Mouse (Mus musculus) ES-E14 (cell line): ENCODE results near the gene Mettl26. TPM values are rescaled to one million over a fixed set of nuclear protein-coding genes. Genes with fewer than 3 reads are reported as not detected.

Experiments
- DNase-seq: peaks from one replicate; pipeline ENCODE4 v3.0.0-alpha.2; 2013; ENCODE audit warnings: low read depth, low spot score
- H3K27ac ChIP-seq: 2 replicates; pipeline ENCODE4 v1.5.1; 2012; ENCODE audit warnings: low read depth, mild to moderate bottlenecking, low read length, moderate library complexity, mixed read lengths; ENCODE audit not compliant: poor library complexity, insufficient read depth, severe bottlenecking
- H3K36me3 ChIP-seq: 2 replicates; pipeline ENCODE4 v1.6.1; 2012; ENCODE audit warnings: mild to moderate bottlenecking, low read length, moderate library complexity, mixed read lengths; ENCODE audit not compliant: control insufficient read depth, poor library complexity, insufficient read depth, severe bottlenecking
- H3K4me1 ChIP-seq, 2 experiments: fragments of 150-350 bp in 1 of 2; sonication (generic) in 1 of 2; 2 replicates each; pipeline ENCODE4 v1.6.1; 2012; ENCODE audit warnings: low read length in 2 of 2, mild to moderate bottlenecking in 1 of 2, mixed read lengths in 1 of 2; ENCODE audit not compliant: control insufficient read depth in 2 of 2, insufficient read depth in 2 of 2, poor library complexity in 1 of 2
- H3K4me3 ChIP-seq, 2 experiments: fragments of 150-350 bp in 1 of 2; sonication (generic) in 1 of 2; 2 replicates each; pipeline ENCODE4 v1.5.1; 2012; ENCODE audit warnings: low read length in 2 of 2, low read depth in 1 of 2, mild to moderate bottlenecking in 1 of 2, mixed read lengths in 1 of 2; ENCODE audit not compliant: insufficient read depth in 1 of 2, poor library complexity in 1 of 2, severe bottlenecking in 1 of 2
- H3K9ac ChIP-seq: 2 replicates; pipeline ENCODE4 v1.6.1; 2012; ENCODE audit warnings: low read depth, mild to moderate bottlenecking, low read length, mixed read lengths; ENCODE audit not compliant: poor library complexity, insufficient read depth, severe bottlenecking
- H3K9me3 ChIP-seq: fragments of 150-350 bp; sonication (generic); 2 replicates; pipeline ENCODE4 v1.6.1; 2012; ENCODE audit warnings: low read depth, mild to moderate bottlenecking, low read length; ENCODE audit not compliant: control insufficient read depth, insufficient read depth
- CHD2 ChIP-seq: IDR thresholded peaks from 2 replicates; pipeline ENCODE4 v1.6.1; 2014; ENCODE audit warnings: mild to moderate bottlenecking, low read depth, low read length, inconsistent platforms
- HCFC1 ChIP-seq: IDR thresholded peaks from 2 replicates; pipeline ENCODE4 v1.6.1; 2012; ENCODE audit warnings: low read length, inconsistent platforms, borderline replicate concordance; ENCODE audit not compliant: insufficient read depth
- MAFK ChIP-seq: IDR thresholded peaks from 2 replicates; pipeline ENCODE4 v1.6.1; 2014; ENCODE audit warnings: mild to moderate bottlenecking, low read depth, low read length, inconsistent platforms; ENCODE audit not compliant: insufficient read depth
- ZC3H11A ChIP-seq: IDR thresholded peaks from 2 replicates; pipeline ENCODE4 v1.6.1; 2012; ENCODE audit warnings: low read depth, mild to moderate bottlenecking, inconsistent platforms, low read length, borderline replicate concordance
- ZNF384 ChIP-seq: IDR thresholded peaks from 2 replicates; pipeline ENCODE4 v1.6.1; 2012; ENCODE audit warnings: low read depth, low read length, inconsistent platforms
- in situ Hi-C, 2 experiments: fragments of 600-800 bp; cut with MboI; formaldehyde crosslinking; loops; one replicate each; pipeline ENCODE4 v1.15.1; 2025; ENCODE audit warnings: low sequenced_read_pairs in 2 of 2, inconsistent platforms in 1 of 2; ENCODE audit not compliant: unreplicated experiment in 2 of 2
- total RNA-seq: library from RNA; depleted of rRNA; stranded (reverse); fragments of 300-350 nt; gene quantifications from 2 replicates; pipeline ENCODE4 v1.2.3, GENCODE M21; 2012

Gene Mettl26
- total RNA-seq, 1 experiment, result 26.6 TPM

- peak within 1 kb of the TSS; percentile 69 to 77 for H3K4me3 ChIP-seq
- DNase-seq, result no peak
- peaks cover 0 to 3% of the 10 kb centered on the region in 2 experiments; a peak in 1 of 4 replicates for H3K4me1 ChIP-seq
- H3K27ac ChIP-seq, result no peak within 1 kb of the TSS
- H3K9me3 ChIP-seq, result no peaks in the 10 kb centered on the region
- in situ Hi-C loops, result no loop called here
- no peak for TF ChIP-seq CHD2
- no peak; the same call in 1 of the 2 replicates for TF ChIP-seq HCFC1
- no peak for TF ChIP-seq MAFK
- TF ChIP-seq ZNF384, result no peak
- no peak for TF ChIP-seq ZC3H11A
- H3K9ac ChIP-seq, result peak within 1 kb of the TSS; percentile 87
- H3K36me3 ChIP-seq, result peaks cover 2% of the 10 kb centered on the region; the same call in 1 of the 2 replicates
Measured at GRCm38 (mm10) chr17:25860832-25861703, 13.8 kb upstream of the Mettl26 start, which contains the start of gene Wdr90. TSS of gene Wdr90 (minus strand) at chr17:25861501.

- Histone ChIP-seq H3K9ac (peak overlapping the region; percentile 87), H3K9me3 (no peaks in the 10 kb centered on the region), H3K4me3 (peak overlapping the region; percentile 69 to 77), H3K27ac (no peak overlapping the region), H3K4me1 (peaks cover 0 to 7% of the 10 kb centered on the region in 2 experiments; a peak in 1 of 4 replicates), H3K36me3 (peaks cover under 1% of the 10 kb centered on the region; the same call in 1 of the 2 replicates)
- in situ Hi-C loops, result no loop called here
- TF ChIP-seq MAFK, result no peak
- no peak for TF ChIP-seq HCFC1
- no peak for TF ChIP-seq CHD2
- no peak for TF ChIP-seq ZNF384
- TF ChIP-seq ZC3H11A, result no peak
- no peak for DNase-seq
Measured at GRCm38 (mm10) chr17:25861704-25862612, 12.9 kb upstream of the Mettl26 start.

- in situ Hi-C loops, result no loop called here
- DNase-seq, result no peak
- Histone ChIP-seq H3K27ac (no peak overlapping the region), H3K4me3 (no peak overlapping the region), H3K4me1 (peaks cover 0 to 7% of the 10 kb centered on the region in 2 experiments; a peak in 2 of 4 replicates), H3K9me3 (no peaks in the 10 kb centered on the region), H3K9ac (no peak overlapping the region), H3K36me3 (no peaks in the 10 kb centered on the region)
- no peak for TF ChIP-seq MAFK
- no peak for TF ChIP-seq HCFC1
- no peak for TF ChIP-seq ZC3H11A
- no peak for TF ChIP-seq ZNF384
- TF ChIP-seq CHD2, result no peak
Measured at GRCm38 (mm10) chr17:25863681-25864080, 11.2 kb upstream of the Mettl26 start.

GRCm38 (mm10) chr17:25864311-25864710, 10.6 kb upstream of the Mettl26 start:
- TF ChIP-seq MAFK, result no peak
- TF ChIP-seq ZNF384, result no peak
- TF ChIP-seq ZC3H11A, result no peak
- TF ChIP-seq CHD2, result no peak
- TF ChIP-seq HCFC1, result no peak
- DNase-seq, result no peak
- H3K36me3 ChIP-seq, result no peaks in the 10 kb centered on the region
- no peak overlapping the region for H3K9ac ChIP-seq
- in situ Hi-C loops, result no loop called here
- no peak overlapping the region for H3K27ac ChIP-seq
- no peak overlapping the region for H3K4me3 ChIP-seq
- H3K4me1 ChIP-seq, result peaks cover 4 to 9% of the 10 kb centered on the region in 2 experiments; a peak in 2 of 4 replicates
- no peaks in the 10 kb centered on the region for H3K9me3 ChIP-seq
